Mouse (Mus musculus) left cerebral cortex, postnatal 36 days (tissue): Measurements from ENCODE around the gene Ralb. TPM values are rescaled to one million over a fixed set of nuclear protein-coding genes. Genes with fewer than 3 reads are reported as not detected.

ENCODE experiments used
- DNase-seq, 2 experiments: peaks; one replicate each; pipeline ENCODE4 v3.0.0; 2021 to 2022; ENCODE audit warnings: low spot score in 2 of 2, mixed read lengths in 1 of 2
- intact Hi-C: fragments of 180-260 bp; cut with DNase I; formaldehyde crosslinking; loops from one replicate; pipeline ENCODE4 v1.15.1; 2025
- total RNA-seq, 2 experiments: library from RNA; stranded (reverse); gene quantifications; 2 replicates each; pipeline ENCODE4 v1.2.3; 2021

Ralb gene
- 10 to 100 TPM; 22.2 to 22.6 TPM for total RNA-seq

DNA sequence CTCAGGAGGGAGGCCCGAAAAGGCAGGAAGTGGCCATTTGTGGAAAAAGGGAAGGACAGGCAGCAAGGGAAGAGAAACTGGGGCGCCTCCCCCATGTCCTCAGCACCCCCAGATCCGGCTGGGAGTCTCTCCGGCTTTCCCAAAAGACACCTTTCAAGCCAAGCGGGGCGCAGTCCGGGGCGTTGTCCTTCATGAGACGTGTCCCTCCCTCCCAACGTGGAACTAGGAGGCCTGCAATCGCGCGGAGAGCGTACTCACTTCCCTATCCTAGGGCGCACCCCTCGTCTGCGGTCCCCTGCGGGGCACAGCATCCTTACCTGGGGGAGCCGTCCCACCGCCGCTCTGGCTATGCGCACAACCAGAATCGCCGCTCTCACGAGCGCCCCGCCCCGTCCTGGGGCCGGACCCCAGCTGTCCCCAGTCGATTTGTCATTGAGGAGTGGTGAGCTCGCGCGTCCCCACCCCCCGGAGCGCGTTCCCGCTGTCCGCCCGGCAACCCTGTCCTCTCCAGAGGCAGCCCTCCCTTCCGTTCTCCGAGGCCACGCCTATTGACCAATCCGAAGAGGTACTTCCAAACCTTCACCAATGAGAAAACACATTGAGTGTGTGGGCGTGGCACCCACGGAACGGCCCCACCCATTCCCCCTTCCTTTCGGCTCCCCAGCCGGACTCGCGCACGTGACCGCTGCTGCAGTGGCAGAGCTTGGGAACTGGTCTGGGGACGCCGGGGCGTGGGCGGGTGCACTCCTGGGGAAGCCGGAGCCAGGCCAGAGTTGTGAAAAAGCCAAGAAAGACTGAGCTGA lies at the start of gene Ralb:
Ralb (minus strand) TSS at position 535 of the 803 bp plus-strand sequence.
- intact Hi-C loops = no loop called here
- peak; percentile 93 to 94 for DNase-seq

DNA sequence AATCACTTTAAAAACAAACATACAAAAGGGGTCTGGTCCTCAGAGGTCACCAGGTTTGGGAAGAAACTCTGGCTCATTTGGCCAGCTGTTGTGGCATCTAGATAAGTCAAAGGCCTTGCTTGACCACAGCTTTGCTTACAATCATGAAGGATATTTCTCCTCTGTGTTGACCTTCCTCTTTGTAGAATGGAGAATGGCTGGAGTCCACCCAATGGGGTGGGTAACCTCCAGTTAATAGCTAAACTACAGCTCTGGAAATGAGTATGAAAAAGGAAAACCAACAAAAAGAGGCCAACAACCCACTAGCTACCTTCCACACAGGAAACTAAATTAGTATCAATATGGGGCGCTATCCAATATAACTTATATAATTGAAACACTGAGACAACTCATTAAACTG lies 47.1 kb upstream of the Ralb start:
- no peak for DNase-seq
- intact Hi-C loops = no loop called here

GRCm38 (mm10) chr1:119550064-119550463 lies 45.5 kb upstream of the Ralb start:
- DNase-seq = no peak
- intact Hi-C loops = no loop called here

GRCm38 (mm10) chr1:119549327-119549689 lies 44.7 kb upstream of the Ralb start:
- DNase-seq = no peak
- intact Hi-C loops = loop anchor here (2.0 kb wide), 3 partner anchors 91 to 379 kb away; no protein-coding TSS in a partner anchor

- intact Hi-C loops = loop anchor here (2.0 kb wide), 3 partner anchors 90 to 380 kb away; no protein-coding TSS in a partner anchor
- peak; percentile 74 to 83 for DNase-seq
Measured at GRCm38 (mm10) chr1:119548668-119549326, 44.2 kb upstream of the Ralb start.

DNA sequence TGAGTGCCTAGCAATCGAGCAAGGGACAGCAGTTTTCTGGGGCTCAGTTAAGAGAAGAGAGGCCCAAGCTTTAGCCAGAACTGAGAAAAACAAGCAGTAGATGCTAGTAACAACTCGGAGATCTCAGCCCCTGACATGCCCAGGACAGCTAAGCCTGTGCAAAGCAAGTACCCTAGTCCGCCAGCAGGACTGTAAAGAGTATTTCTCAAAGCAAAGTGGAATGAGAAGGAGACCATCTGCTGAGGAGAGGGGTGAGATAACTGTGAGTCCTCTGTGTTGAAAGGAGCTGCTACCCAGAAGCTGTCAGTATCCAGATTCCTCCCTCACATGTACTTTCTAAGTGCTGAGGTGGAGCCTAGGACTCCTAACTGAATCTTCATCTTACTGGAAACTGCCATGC lies 41.9 kb upstream of the Ralb start:
- no peak for DNase-seq
- intact Hi-C loops = no loop called here

DNA sequence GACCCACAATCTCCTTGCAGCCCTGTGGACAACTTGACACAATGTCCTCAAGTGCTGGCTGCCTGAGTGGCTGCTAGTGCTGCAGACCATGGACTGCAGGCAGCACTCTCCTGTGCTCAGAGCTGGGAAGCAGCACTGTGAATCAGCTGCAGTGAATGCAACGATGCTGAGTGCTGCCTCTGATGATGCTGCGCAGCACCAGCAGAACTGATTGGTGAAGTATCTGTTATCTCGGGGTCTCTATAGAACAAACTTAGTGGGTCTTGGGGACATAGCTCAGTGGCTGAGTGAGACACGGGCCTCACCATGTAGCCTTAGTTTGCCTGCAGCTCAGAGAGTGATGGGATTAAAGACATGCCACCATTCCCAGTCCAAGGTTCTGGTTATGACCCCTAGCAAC lies 41.1 kb upstream of the Ralb start:
- intact Hi-C loops = no loop called here
- no peak for DNase-seq

GRCm38 (mm10) chr1:119545164-119545563 lies 40.6 kb upstream of the Ralb start:
- intact Hi-C loops = no loop called here
- no peak for DNase-seq

DNA sequence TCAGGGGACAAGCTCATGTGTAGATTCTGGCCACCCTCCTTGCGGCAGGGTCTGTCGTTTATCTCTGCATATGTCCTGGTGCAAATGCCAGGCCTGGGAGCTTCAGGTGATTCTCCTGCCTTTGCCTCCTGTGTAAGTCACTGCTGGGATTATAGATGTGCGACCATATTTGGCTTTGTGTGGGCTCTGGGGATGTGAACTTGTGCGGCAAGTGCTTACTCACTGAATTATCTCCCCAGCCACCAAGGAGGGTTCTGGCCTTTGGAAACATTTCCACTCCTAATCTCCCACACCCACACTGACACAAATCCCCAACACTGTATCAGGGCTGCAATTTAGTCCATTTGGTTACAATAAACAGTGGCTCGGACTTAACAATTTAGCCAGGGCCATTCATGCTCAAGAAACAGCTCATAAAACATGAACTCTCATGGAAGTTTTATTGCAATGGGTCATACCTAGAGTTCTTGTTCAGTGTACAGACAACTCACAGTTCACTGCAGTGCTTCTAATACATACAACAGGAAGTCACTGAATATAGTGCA lies 40.1 kb upstream of the Ralb start:
- intact Hi-C loops = no loop called here
- no peak for DNase-seq

DNA sequence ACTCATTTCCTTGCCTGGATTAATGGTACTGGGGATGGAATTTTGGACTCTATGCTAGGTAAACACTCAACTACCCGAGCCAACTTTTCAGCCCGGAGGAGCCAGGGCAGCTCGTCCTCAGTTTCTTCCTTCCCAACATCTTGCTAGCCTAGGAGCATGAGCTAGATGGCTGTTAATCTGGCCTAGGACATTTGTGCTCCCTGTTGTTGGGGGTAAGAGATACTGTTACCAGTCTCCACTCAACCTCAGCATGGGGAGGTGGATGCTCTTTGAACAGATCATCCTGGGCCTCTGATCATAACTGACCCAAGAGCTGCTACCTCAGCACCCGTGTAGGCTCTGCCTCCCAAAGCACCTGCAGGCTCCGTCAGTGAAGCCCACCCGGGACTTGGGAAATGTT lies 38.7 kb upstream of the Ralb start:
- no peak for DNase-seq
- intact Hi-C loops = no loop called here

GRCm38 (mm10) chr1:119541570-119541969 lies 37.0 kb upstream of the Ralb start:
- intact Hi-C loops = no loop called here
- DNase-seq = no peak

DNA sequence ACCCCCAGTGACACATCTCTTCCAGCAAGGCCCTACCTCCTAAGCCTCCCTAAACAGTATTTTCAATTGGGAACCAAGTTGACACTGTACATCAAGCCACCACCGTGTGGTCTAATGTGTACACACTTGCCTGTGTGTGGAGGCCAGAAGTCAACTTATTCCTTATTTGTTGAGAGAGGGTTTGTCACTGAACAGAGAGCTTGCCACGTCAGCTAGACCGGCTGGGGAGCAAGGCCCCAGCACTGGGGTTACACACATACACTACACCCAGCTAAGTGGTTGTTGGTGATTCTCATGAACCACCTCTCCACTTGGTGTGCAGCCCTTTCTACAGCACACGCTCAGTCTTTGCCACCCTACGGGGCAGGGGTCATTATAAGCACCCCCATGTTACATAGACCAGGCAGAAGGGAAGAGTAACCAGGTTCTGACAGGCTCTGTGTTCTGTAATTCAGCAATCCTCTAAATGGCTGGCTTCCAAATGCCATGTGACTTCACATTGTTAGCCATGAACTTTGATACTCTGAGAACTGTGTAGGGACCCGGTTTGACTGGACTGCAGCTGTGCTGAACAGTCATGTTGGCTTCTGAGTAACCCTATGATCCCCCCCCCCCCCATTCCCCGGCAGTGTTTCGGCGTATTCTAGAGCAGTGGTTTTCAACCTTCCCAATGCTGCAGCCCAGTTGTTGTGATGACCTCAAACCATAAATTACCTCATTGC lies 36.4 kb upstream of the Ralb start:
- intact Hi-C loops = no loop called here
- DNase-seq = no peak

GRCm38 (mm10) chr1:119539252-119539651 lies 34.7 kb upstream of the Ralb start:
- DNase-seq = no peak
- intact Hi-C loops = no loop called here

DNA sequence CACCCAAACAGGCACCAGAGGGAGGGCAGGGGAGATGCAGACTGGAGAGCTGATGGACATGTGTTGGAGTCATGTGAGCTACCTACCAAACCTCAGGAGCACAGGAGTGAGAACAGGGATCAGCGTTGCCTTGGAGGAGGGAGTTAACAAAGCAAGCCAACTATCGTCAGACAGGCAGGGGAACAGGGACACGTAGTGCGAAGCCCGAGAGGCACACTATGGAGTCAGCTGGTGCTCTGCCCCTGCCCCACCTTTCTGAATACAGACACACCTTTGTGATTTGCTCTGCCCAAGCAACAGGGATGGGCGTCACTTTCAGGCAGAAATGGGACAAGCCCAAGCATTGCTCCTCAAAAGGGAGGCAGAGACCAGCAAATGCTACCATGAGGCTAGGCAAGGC lies 33.1 kb upstream of the Ralb start:
- intact Hi-C loops = no loop called here

DNA sequence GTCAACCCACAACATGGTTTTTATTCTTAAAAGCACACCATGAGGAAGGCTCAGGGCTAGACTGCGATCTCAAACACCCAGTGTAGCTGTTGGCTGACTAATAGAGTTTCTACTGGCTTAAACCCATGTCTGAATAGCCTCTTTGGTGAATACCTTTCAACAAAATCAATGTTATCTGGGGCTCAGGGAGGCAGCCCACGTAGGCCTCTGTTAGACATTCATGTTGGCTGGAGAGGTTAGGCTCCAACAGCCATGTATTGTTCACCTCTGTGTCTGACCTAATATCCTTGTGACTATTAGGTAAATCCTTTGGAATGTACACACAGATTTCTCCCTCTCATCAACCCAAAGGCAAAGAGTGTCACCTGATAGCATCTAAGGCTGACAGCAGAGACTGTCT lies 31.5 kb upstream of the Ralb start:
- intact Hi-C loops = no loop called here
- DNase-seq = no peak

More for the DNA sequence above, 33.1 kb upstream of the Ralb start:
- no peak for DNase-seq

DNA sequence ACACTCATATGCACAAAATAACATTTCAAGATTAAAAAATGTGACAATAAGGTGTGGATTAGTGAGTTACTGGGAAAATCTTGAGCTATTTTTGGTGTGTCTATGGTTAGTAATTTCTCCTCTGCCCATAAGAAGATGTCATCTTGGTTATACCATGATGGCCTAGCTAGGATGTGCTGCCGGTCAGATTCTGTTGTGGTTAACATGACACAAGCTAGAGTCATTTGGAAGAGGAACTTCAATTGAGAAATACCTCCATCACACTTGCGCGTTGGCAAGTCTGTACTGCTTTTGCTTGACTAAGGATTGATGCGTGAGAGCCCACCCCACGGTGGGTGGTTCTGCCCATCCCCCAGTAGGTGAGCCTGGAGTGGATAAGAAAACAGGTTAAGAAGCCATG lies 29.7 kb upstream of the Ralb start:
- DNase-seq = no peak
- intact Hi-C loops = no loop called here

DNA sequence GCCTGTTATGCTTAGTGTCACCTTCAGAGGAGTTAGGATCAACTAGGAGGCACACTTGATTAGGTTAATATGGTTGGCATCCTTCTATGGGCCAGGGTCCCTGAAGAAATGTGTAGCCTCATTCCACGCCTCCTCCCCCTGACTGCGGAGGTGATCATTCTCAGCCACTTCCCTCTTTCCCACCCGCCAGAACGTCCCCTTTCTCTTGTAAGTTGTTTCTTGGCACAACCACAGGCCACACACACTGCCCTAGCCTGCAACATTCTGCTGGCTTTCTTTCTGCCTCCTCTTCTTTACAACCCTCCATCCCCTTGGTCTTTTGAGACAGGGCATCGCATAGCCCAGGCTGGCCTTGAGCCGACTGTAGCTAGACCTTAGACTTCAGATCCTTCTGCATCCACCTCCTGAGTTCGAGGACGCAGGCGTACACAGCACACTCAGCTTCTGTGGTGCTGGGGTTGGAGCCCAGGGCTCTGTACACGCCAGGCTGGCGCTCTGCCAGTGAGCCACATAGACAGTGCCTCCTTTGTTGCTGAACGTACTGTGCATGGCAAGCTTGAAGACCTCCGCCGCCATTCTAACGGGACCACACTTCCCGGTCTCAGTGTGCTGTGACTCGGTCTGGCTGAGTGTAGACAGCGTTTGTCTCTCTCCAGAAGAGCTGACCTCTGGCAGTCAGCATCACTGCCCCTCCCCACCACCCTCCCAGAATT lies 28.7 kb upstream of the Ralb start:
- intact Hi-C loops = no loop called here
- DNase-seq = no peak

GRCm38 (mm10) chr1:119532165-119532564 lies 27.6 kb upstream of the Ralb start:
- intact Hi-C loops = no loop called here
- no peak for DNase-seq

GRCm38 (mm10) chr1:119530941-119531340 lies 26.3 kb upstream of the Ralb start:
- intact Hi-C loops = no loop called here
- DNase-seq = no peak
